Mouse (Mus musculus) erythroblast, embryonic 14.5 days (primary cell): Measurements from ENCODE around the gene Apeh.

Experiments
- GATA1 ChIP-seq: IDR thresholded peaks from 2 replicates; pipeline ENCODE4 v1.6.1; 2012; ENCODE audit warnings: low read length, inconsistent platforms, mixed read lengths
- TAL1 ChIP-seq: IDR thresholded peaks from 3 replicates; pipeline ENCODE4 v1.6.1; 2012; ENCODE audit warnings: low read length, inconsistent platforms, mixed read lengths

DNA sequence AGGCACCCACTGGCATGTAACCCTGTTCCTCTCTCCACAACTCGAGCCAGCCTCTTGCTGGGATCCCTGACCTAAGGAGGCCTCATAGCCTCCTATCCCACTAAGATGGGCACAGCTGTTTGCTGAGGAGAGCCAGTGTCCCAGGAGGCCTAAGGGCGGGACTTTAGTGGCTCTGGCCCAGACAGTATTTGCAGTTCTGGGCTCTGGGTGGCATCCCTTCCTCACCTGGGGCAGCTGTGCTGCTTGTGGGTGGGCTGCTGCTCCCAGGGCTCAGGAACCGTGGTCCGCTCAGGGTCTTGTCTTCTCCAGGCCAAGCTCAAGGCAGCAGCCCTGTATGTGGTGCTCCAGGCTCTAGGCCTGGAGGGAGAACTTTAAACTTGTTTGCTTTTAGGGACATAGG, 47.8 kb downstream of the Apeh start:
- TF ChIP-seq GATA1 (no peak), TAL1 (no peak)
